ENCODE assay signal across 23 mouse cellular contexts in genomic region chr1:71528808-71529648, GRCm38 (mm10). TPM values are rescaled to one million over a fixed set of nuclear protein-coding genes. Genes with fewer than 3 reads are reported as not detected.
DNase-seq lines count a peak whose midpoint lies in the region; ATAC-seq and TF ChIP-seq lines count a peak whose summit lies in the region.
"Had no signal": no experiment of that assay in that cellular context is flagged by ENCODE, and none has a peak within 500 bp of the region (broad histone marks: within the 10 kb centered on the region; RNA-seq: fewer than 3 reads in every experiment).

No protein-coding gene starts in this region.

- no peak; the same call in 1 of the 2 replicates for ATAC-seq in limb, embryonic 12.5 days (ENCODE audit: insufficient number of reproducible peaks, insufficient read depth, low FRiP score, low TSS enrichment, low read depth)
- peak; percentile 59; the same call in 1 of the 2 replicates for ATAC-seq in embryonic facial prominence, embryonic 13.5 days (ENCODE audit: insufficient number of reproducible peaks, insufficient read depth, low FRiP score, low TSS enrichment, low read depth)
- peak; percentile 72; the same call in 1 of the 2 replicates for ATAC-seq in limb, embryonic 14.5 days (ENCODE audit: low FRiP score, low read depth)
- ATAC-seq: CD4-positive, CD25-positive, alpha-beta regulatory T cell, adult 4 months; forebrain, embryonic 15.5 days; hindbrain, embryonic 16.5 days; inflammation-experienced regulatory T-cells, adult 6 months; intestine, postnatal 0 days had no signal

- no peaks in the 10 kb centered on the region for H3K9me3 ChIP-seq in limb, embryonic 12.5 days
- no peaks in the 10 kb centered on the region for H3K9me3 ChIP-seq in limb, embryonic 10.5 days (replicated peaks)
- H3K9me3 ChIP-seq in embryonic facial prominence, embryonic 13.5 days: no peaks in the 10 kb centered on the region
- no peaks in the 10 kb centered on the region for H3K9me3 ChIP-seq in limb, embryonic 14.5 days (ENCODE audit: control insufficient read depth, low read length)
- H3K9me3 ChIP-seq: forebrain, embryonic 15.5 days; G1E; heart, embryonic 13.5 days; hindbrain, embryonic 12.5 days had no signal

- no peak overlapping the region for H3K9ac ChIP-seq in limb, embryonic 12.5 days (replicated peaks)
- no peak overlapping the region for H3K9ac ChIP-seq in embryonic facial prominence, embryonic 13.5 days
- no peak overlapping the region for H3K9ac ChIP-seq in limb, embryonic 14.5 days (ENCODE audit: low read depth, low read length, severe bottlenecking)
- H3K9ac ChIP-seq: forebrain, embryonic 15.5 days; heart, embryonic 13.5 days; hindbrain, embryonic 12.5 days had no signal

- H3K36me3 ChIP-seq in limb, embryonic 12.5 days: no peaks in the 10 kb centered on the region
- H3K36me3 ChIP-seq in limb, embryonic 10.5 days: no peaks in the 10 kb centered on the region
- no peaks in the 10 kb centered on the region for H3K36me3 ChIP-seq in embryonic facial prominence, embryonic 13.5 days
- H3K36me3 ChIP-seq in limb, embryonic 14.5 days (ENCODE audit: control insufficient read depth, insufficient read depth, low read length): no peaks in the 10 kb centered on the region
- H3K36me3 ChIP-seq: forebrain, embryonic 15.5 days; G1E; heart, embryonic 13.5 days; hindbrain, embryonic 12.5 days had no signal

- H3K4me1 ChIP-seq in limb, embryonic 12.5 days (replicated peaks): peaks cover 6% of the 10 kb centered on the region
- peaks cover 7% of the 10 kb centered on the region; the same call in 1 of the 2 replicates for H3K4me1 ChIP-seq in limb, embryonic 10.5 days
- 0 out of 2 replicates have a peak, but pooled peaks cover 2% of the 10 kb centered on the region for H3K4me1 ChIP-seq in embryonic facial prominence, embryonic 13.5 days
- no peaks in the 10 kb centered on the region; the same call in 1 of the 2 replicates for H3K4me1 ChIP-seq in limb, embryonic 14.5 days (ENCODE audit: control insufficient read depth, insufficient read depth, low read length)
- H3K4me1 ChIP-seq: forebrain, embryonic 15.5 days; hindbrain, embryonic 12.5 days had no signal

- no peak overlapping the region for H3K4me2 ChIP-seq in limb, embryonic 12.5 days
- no peak overlapping the region for H3K4me2 ChIP-seq in embryonic facial prominence, embryonic 13.5 days
- H3K4me2 ChIP-seq in limb, embryonic 14.5 days (replicated peaks; ENCODE audit: low read depth, low read length, severe bottlenecking): no peak overlapping the region
- H3K4me2 ChIP-seq: forebrain, embryonic 15.5 days; heart, embryonic 13.5 days; hindbrain, embryonic 12.5 days had no signal

- no peak overlapping the region for H3K4me3 ChIP-seq in limb, embryonic 12.5 days (replicated peaks)
- H3K4me3 ChIP-seq in limb, embryonic 10.5 days: no peak overlapping the region
- no peak overlapping the region for H3K4me3 ChIP-seq in embryonic facial prominence, embryonic 13.5 days
- no peak overlapping the region for H3K4me3 ChIP-seq in limb, embryonic 14.5 days (replicated peaks; ENCODE audit: low read length)
- H3K4me3 ChIP-seq: forebrain, embryonic 15.5 days; gastrocnemius, adult 2 months; heart, embryonic 13.5 days; hindbrain, embryonic 12.5 days had no signal

- WGBS in limb, embryonic 12.5 days: 70% methylated on average over 18 of the region's 18 CpGs
- WGBS in limb, embryonic 10.5 days: 86% methylated on average over 18 of the region's 18 CpGs
- 61% methylated on average over 18 of the region's 18 CpGs for WGBS in embryonic facial prominence, embryonic 13.5 days
- 62% methylated on average over 18 of the region's 18 CpGs for WGBS in limb, embryonic 14.5 days

- peak overlapping the region; percentile 45; the same call in 1 of the 2 replicates for H3K27ac ChIP-seq in limb, embryonic 12.5 days
- H3K27ac ChIP-seq in limb, embryonic 10.5 days: no peak overlapping the region
- no peak overlapping the region for H3K27ac ChIP-seq in embryonic facial prominence, embryonic 13.5 days
- H3K27ac ChIP-seq in limb, embryonic 14.5 days (replicated peaks; ENCODE audit: low read depth, low read length): no peak overlapping the region
- H3K27ac ChIP-seq: forebrain, embryonic 15.5 days; gastrocnemius, adult 2 months; heart, embryonic 13.5 days; hindbrain, embryonic 12.5 days had no signal

- no peaks in the 10 kb centered on the region for H3K27me3 ChIP-seq in limb, embryonic 12.5 days
- no peaks in the 10 kb centered on the region for H3K27me3 ChIP-seq in limb, embryonic 10.5 days (ENCODE audit: low read depth, poor library complexity, severe bottlenecking)
- no peaks in the 10 kb centered on the region; the same call in 1 of the 2 replicates for H3K27me3 ChIP-seq in embryonic facial prominence, embryonic 13.5 days
- H3K27me3 ChIP-seq in limb, embryonic 14.5 days (ENCODE audit: control insufficient read depth, insufficient read depth, low read length): no peaks in the 10 kb centered on the region
- H3K27me3 ChIP-seq: forebrain, embryonic 15.5 days; heart, embryonic 13.5 days; hindbrain, embryonic 12.5 days had no signal

- no peak for TF ChIP-seq POLR2A in limb, embryonic 14.5 days (IDR thresholded peaks at IDR 0.05; ENCODE audit: borderline replicate concordance, extremely low read depth, insufficient read depth, insufficient read length)

- DNase-seq in cerebellum, postnatal 10 days: peak; percentile 24 to 44
- no peak for DNase-seq in cerebellum, adult 11-12 months
- DNase-seq in limb, embryonic 10.5 days (ENCODE audit: low spot score): no peak
- DNase-seq in limb, embryonic 14.5 days (ENCODE audit: low spot score): peak; percentile 65
- no peak for DNase-seq in frontal cortex, postnatal 25 days (ENCODE audit: low spot score in 2 of 2)
- no peak for DNase-seq in right cerebral cortex, adult 18-20 months
- DNase-seq: adrenal gland, postnatal 14 days; B cell, adult 2 months; cerebellum, adult 9-10 months; embryo, embryonic 11 days; gastrocnemius, adult 2 months; gastrocnemius, postnatal 25 days; heart, postnatal 4 days had no signal

RNA-seq across cellular contexts. Expression of gene Atic, which starts 27.9 kb away (rescaled TPM):
- polyA plus RNA-seq in limb, embryonic 12.5 days (2016; fragmentation: Nextera tagmentation; extraction: Ambion mirVana): 62.4 and 64.2 TPM in 2 replicates
- 78.5 and 91.1 TPM in 2 replicates for polyA plus RNA-seq in limb, embryonic 10.5 days (2016; fragmentation: Nextera tagmentation; extraction: Ambion mirVana)
- 76.1 TPM in 2 replicates for polyA plus RNA-seq in embryonic facial prominence, embryonic 13.5 days (2015; fragmentation: Nextera tagmentation; extraction: Ambion mirVana)
- 67.8 and 73.5 TPM in 2 replicates for polyA plus RNA-seq in limb, embryonic 14.5 days (2012; rRNA removed)
- polyA plus RNA-seq in limb, embryonic 14.5 days (2014; fragmentation: Nextera tagmentation; extraction: Ambion mirVana): 56.0 and 59.3 TPM in 2 replicates

Comparison
In these comparisons a context has a peak if more than half of its experiments do, and no peak if none do; other contexts are left out.
1. DNase-seq: peak in cerebellum, postnatal 10 days (2 of 2) and limb, embryonic 14.5 days (single experiment); none in cerebellum, adult 11-12 months (single experiment), limb, embryonic 10.5 days (single experiment), frontal cortex, postnatal 25 days (0 of 2) and right cerebral cortex, adult 18-20 months (single experiment).